Mouse (Mus musculus) erythroid progenitor cell, adult 5-6 weeks (primary cell): Measurements from ENCODE around the gene Dio1. TPM values are rescaled to one million over a fixed set of nuclear protein-coding genes. Genes with fewer than 3 reads are reported as not detected.
A peak's percentile ranks its signal among the peaks of the same experiment; 100 is the strongest.

Source experiments
- ATAC-seq: replicated peaks from 2 replicates; pipeline ENCODE4 v1.8.0; 2016; ENCODE audit warnings: moderate number of reproducible peaks, mild to moderate bottlenecking, moderate TSS enrichment, inconsistent platforms; ENCODE audit not compliant: poor library complexity, low FRiP score, severe bottlenecking
- total RNA-seq, 2 experiments: library from RNA; stranded (forward) in 1 of 2; stranded (reverse) in 1 of 2; fragments of 150-400 nt in 1 of 2; fragments of 186-747, 209-891 nt in 1 of 2; gene quantifications; 2 replicates each; pipeline versions ENCODE4 v1.2.3 to v1.2.4; 2015 to 2017; ENCODE audit warnings: low replicate concordance in 2 of 2

The Dio1 gene
- not detected in 2 replicates for total RNA-seq (2015; ENCODE audit: low replicate concordance)
- not detected in 2 replicates for total RNA-seq (2017; ENCODE audit: low replicate concordance)

- ATAC-seq = 0 out of 2 replicates have a peak, but pooled peaks have one; percentile 37
These were observed at the start of gene Dio1 for GRCm38 (mm10) chr4:107306966-107307365. Gene Dio1, minus strand, starts transcription at chr4:107307169.

- ATAC-seq = no peak
These were observed 47.6 kb upstream of the Dio1 start for GRCm38 (mm10) chr4:107354543-107354942.

GRCm38 (mm10) chr4:107354126-107354525 is 47.2 kb upstream of the Dio1 start:
- no peak for ATAC-seq

- ATAC-seq = no peak
These were observed 46.6 kb upstream of the Dio1 start for GRCm38 (mm10) chr4:107353612-107354011.

- no peak for ATAC-seq
These were observed 44.4 kb upstream of the Dio1 start for GRCm38 (mm10) chr4:107351368-107351767.

- ATAC-seq = no peak
These were observed 42.5 kb upstream of the Dio1 start for GRCm38 (mm10) chr4:107349311-107350008.

GRCm38 (mm10) chr4:107348529-107349310 is 41.8 kb upstream of the Dio1 start:
- no peak for ATAC-seq

- ATAC-seq = no peak
These were observed 40.3 kb upstream of the Dio1 start for GRCm38 (mm10) chr4:107347221-107347620.

- no peak for ATAC-seq
These were observed 37.6 kb upstream of the Dio1 start for GRCm38 (mm10) chr4:107344612-107345011.

GRCm38 (mm10) chr4:107341354-107341753 is 34.4 kb upstream of the Dio1 start:
- no peak for ATAC-seq

- no peak for ATAC-seq
These were observed 30.5 kb upstream of the Dio1 start for GRCm38 (mm10) chr4:107337455-107337854.

GRCm38 (mm10) chr4:107336356-107336755 is 29.4 kb upstream of the Dio1 start:
- ATAC-seq = no peak

GRCm38 (mm10) chr4:107333514-107333913 is 26.5 kb upstream of the Dio1 start:
- ATAC-seq = no peak

GRCm38 (mm10) chr4:107328530-107328929 is 21.6 kb upstream of the Dio1 start:
- ATAC-seq = no peak

GRCm38 (mm10) chr4:107323113-107323512 is 16.1 kb upstream of the Dio1 start:
- no peak for ATAC-seq

- ATAC-seq = no peak
These were observed 14.1 kb upstream of the Dio1 start for GRCm38 (mm10) chr4:107321041-107321440.

- ATAC-seq = no peak
These were observed 11.7 kb upstream of the Dio1 start for GRCm38 (mm10) chr4:107318646-107319045.

- ATAC-seq = peak; percentile 56
These were observed 7.5 kb upstream of the Dio1 start for GRCm38 (mm10) chr4:107314479-107314805.

- ATAC-seq = peak; percentile 98
These were observed 6.9 kb upstream of the Dio1 start, which contains the start of gene Yipf1 for GRCm38 (mm10) chr4:107313690-107314478. Gene Yipf1, plus strand, starts transcription at chr4:107314363.

GRCm38 (mm10) chr4:107303531-107303930 is 3.4 kb downstream of the Dio1 start:
- no peak for ATAC-seq
